Mouse (Mus musculus): ENCODE measurements around the gene Trp73. TPM values are rescaled to one million over a fixed set of nuclear protein-coding genes. Genes with fewer than 3 reads are reported as not detected.

Trp73 gene
- polyA plus RNA-seq, 2 experiments, result 2.2 to 2.6 TPM

- no peak overlapping the region for H3K4me3 ChIP-seq (replicated peaks; ENCODE audit: low read length)
- peaks cover 10% of the 10 kb centered on the region; the same call in 1 of the 2 replicates for H3K4me1 ChIP-seq (ENCODE audit: control insufficient read depth, insufficient read depth, low read length)
- ATAC-seq (ENCODE audit: low FRiP score, low read depth) (no peak), DNase-seq (ENCODE audit: low spot score) (no peak)
- H3K9ac ChIP-seq (ENCODE audit: low read depth, low read length, severe bottlenecking), result no peak overlapping the region
- 68% methylated on average over 5 of the region's 5 CpGs for WGBS
- no peak for TF ChIP-seq POLR2A (IDR thresholded peaks at IDR 0.05; ENCODE audit: borderline replicate concordance, extremely low read depth, insufficient read depth, insufficient read length)
- no peak overlapping the region for H3K4me2 ChIP-seq (replicated peaks; ENCODE audit: low read depth, low read length, severe bottlenecking)
- no peaks in the 10 kb centered on the region for H3K36me3 ChIP-seq (ENCODE audit: control insufficient read depth, insufficient read depth, low read length)
- no peak overlapping the region for H3K27ac ChIP-seq (replicated peaks; ENCODE audit: low read depth, low read length)
- peaks cover 52% of the 10 kb centered on the region for H3K27me3 ChIP-seq (ENCODE audit: control insufficient read depth, insufficient read depth, low read length)
- no peaks in the 10 kb centered on the region for H3K9me3 ChIP-seq (ENCODE audit: control insufficient read depth, low read length)
These were observed 2.9 kb downstream of the Trp73 start for GRCm38 (mm10) chr4:154137139-154137538.

- no peak for ATAC-seq (ENCODE audit: low FRiP score, low read depth)
These were observed 5.2 kb downstream of the Trp73 start for GRCm38 (mm10) chr4:154134803-154135202.

GRCm38 (mm10) chr4:154131894-154132293 lies 8.1 kb downstream of the Trp73 start:
- DNase-seq (ENCODE audit: low spot score) (no peak), ATAC-seq (ENCODE audit: low FRiP score, low read depth) (no peak)
- H3K9ac ChIP-seq (ENCODE audit: low read depth, low read length, severe bottlenecking), result no peak overlapping the region
- H3K4me3 ChIP-seq (replicated peaks; ENCODE audit: low read length), result no peak overlapping the region
- TF ChIP-seq POLR2A (IDR thresholded peaks at IDR 0.05; ENCODE audit: borderline replicate concordance, extremely low read depth, insufficient read depth, insufficient read length), result no peak
- H3K4me1 ChIP-seq (ENCODE audit: control insufficient read depth, insufficient read depth, low read length), result no peaks in the 10 kb centered on the region
- 77% methylated on average over 4 of the region's 4 CpGs for WGBS
- H3K27ac ChIP-seq (replicated peaks; ENCODE audit: low read depth, low read length), result no peak overlapping the region
- H3K27me3 ChIP-seq (ENCODE audit: control insufficient read depth, insufficient read depth, low read length), result peaks cover 9% of the 10 kb centered on the region; the same call in 1 of the 2 replicates
- H3K9me3 ChIP-seq (ENCODE audit: control insufficient read depth, low read length), result no peaks in the 10 kb centered on the region
- no peak overlapping the region for H3K4me2 ChIP-seq (replicated peaks; ENCODE audit: low read depth, low read length, severe bottlenecking)
- no peaks in the 10 kb centered on the region for H3K36me3 ChIP-seq (ENCODE audit: control insufficient read depth, insufficient read depth, low read length)

More at GRCm38 (mm10) chr4:154134803-154135202, 5.2 kb downstream of the Trp73 start:
- no peak for DNase-seq (ENCODE audit: low spot score)
- H3K9me3 ChIP-seq (ENCODE audit: control insufficient read depth, low read length), result no peaks in the 10 kb centered on the region
- no peaks in the 10 kb centered on the region for H3K36me3 ChIP-seq (ENCODE audit: control insufficient read depth, insufficient read depth, low read length)
- H3K27me3 ChIP-seq (ENCODE audit: control insufficient read depth, insufficient read depth, low read length), result peaks cover 32% of the 10 kb centered on the region
- H3K4me1 ChIP-seq (ENCODE audit: control insufficient read depth, insufficient read depth, low read length), result no peaks in the 10 kb centered on the region
- no peak overlapping the region for H3K9ac ChIP-seq (ENCODE audit: low read depth, low read length, severe bottlenecking)
- 61% methylated on average over 4 of the region's 4 CpGs for WGBS
- no peak overlapping the region for H3K4me2 ChIP-seq (replicated peaks; ENCODE audit: low read depth, low read length, severe bottlenecking)
- no peak for TF ChIP-seq POLR2A (IDR thresholded peaks at IDR 0.05; ENCODE audit: borderline replicate concordance, extremely low read depth, insufficient read depth, insufficient read length)
- H3K27ac ChIP-seq (replicated peaks; ENCODE audit: low read depth, low read length), result no peak overlapping the region
- H3K4me3 ChIP-seq (replicated peaks; ENCODE audit: low read length), result no peak overlapping the region

GRCm38 (mm10) chr4:154129950-154130349 lies 10.1 kb downstream of the Trp73 start:
- H3K27ac ChIP-seq (replicated peaks; ENCODE audit: low read depth, low read length), result no peak overlapping the region
- H3K36me3 ChIP-seq (ENCODE audit: control insufficient read depth, insufficient read depth, low read length), result no peaks in the 10 kb centered on the region
- no peaks in the 10 kb centered on the region for H3K9me3 ChIP-seq (ENCODE audit: control insufficient read depth, low read length)
- ATAC-seq (ENCODE audit: low FRiP score, low read depth), result no peak
- H3K27me3 ChIP-seq (ENCODE audit: control insufficient read depth, insufficient read depth, low read length), result peaks cover 9% of the 10 kb centered on the region; the same call in 1 of the 2 replicates
- H3K4me1 ChIP-seq (ENCODE audit: control insufficient read depth, insufficient read depth, low read length), result no peaks in the 10 kb centered on the region
- no peak for TF ChIP-seq POLR2A (IDR thresholded peaks at IDR 0.05; ENCODE audit: borderline replicate concordance, extremely low read depth, insufficient read depth, insufficient read length)
- no peak overlapping the region for H3K4me2 ChIP-seq (replicated peaks; ENCODE audit: low read depth, low read length, severe bottlenecking)
- no peak overlapping the region for H3K9ac ChIP-seq (ENCODE audit: low read depth, low read length, severe bottlenecking)
- no peak overlapping the region for H3K4me3 ChIP-seq (replicated peaks; ENCODE audit: low read length)
- DNase-seq (ENCODE audit: low spot score), result no peak

- no peaks in the 10 kb centered on the region for H3K9me3 ChIP-seq (ENCODE audit: control insufficient read depth, low read length)
These were observed 12.7 kb downstream of the Trp73 start for GRCm38 (mm10) chr4:154127273-154127672.

GRCm38 (mm10) chr4:154125202-154125601 lies 14.8 kb downstream of the Trp73 start:
- no peak for DNase-seq (ENCODE audit: low spot score)
- Histone ChIP-seq H3K4me1 (ENCODE audit: control insufficient read depth, insufficient read depth, low read length) (no peaks in the 10 kb centered on the region), H3K9me3 (ENCODE audit: control insufficient read depth, low read length) (no peaks in the 10 kb centered on the region), H3K27ac (replicated peaks; ENCODE audit: low read depth, low read length) (no peak overlapping the region), H3K4me2 (replicated peaks; ENCODE audit: low read depth, low read length, severe bottlenecking) (no peak overlapping the region), H3K4me3 (replicated peaks; ENCODE audit: low read length) (no peak overlapping the region), H3K36me3 (ENCODE audit: control insufficient read depth, insufficient read depth, low read length) (no peaks in the 10 kb centered on the region), H3K9ac (ENCODE audit: low read depth, low read length, severe bottlenecking) (no peak overlapping the region), H3K27me3 (ENCODE audit: control insufficient read depth, insufficient read depth, low read length) (peaks cover 5% of the 10 kb centered on the region; the same call in 1 of the 2 replicates)
- whole genome bisulfite sequencing, result 66% methylated on average over 5 of the region's 5 CpGs
- TF ChIP-seq POLR2A (IDR thresholded peaks at IDR 0.05; ENCODE audit: borderline replicate concordance, extremely low read depth, insufficient read depth, insufficient read length), result no peak
- ATAC-seq (ENCODE audit: low FRiP score, low read depth), result no peak

More at GRCm38 (mm10) chr4:154127273-154127672, 12.7 kb downstream of the Trp73 start:
- DNase-seq (ENCODE audit: low spot score) (no peak), ATAC-seq (ENCODE audit: low FRiP score, low read depth) (no peak)
- WGBS, result 68% methylated on average over 3 of the region's 3 CpGs
- H3K4me1 ChIP-seq (ENCODE audit: control insufficient read depth, insufficient read depth, low read length), result no peaks in the 10 kb centered on the region
- peaks cover 5% of the 10 kb centered on the region; the same call in 1 of the 2 replicates for H3K27me3 ChIP-seq (ENCODE audit: control insufficient read depth, insufficient read depth, low read length)
- H3K4me3 ChIP-seq (replicated peaks; ENCODE audit: low read length), result no peak overlapping the region
- no peak for TF ChIP-seq POLR2A (IDR thresholded peaks at IDR 0.05; ENCODE audit: borderline replicate concordance, extremely low read depth, insufficient read depth, insufficient read length)
- H3K4me2 ChIP-seq (replicated peaks; ENCODE audit: low read depth, low read length, severe bottlenecking), result no peak overlapping the region
- no peak overlapping the region for H3K27ac ChIP-seq (replicated peaks; ENCODE audit: low read depth, low read length)
- H3K9ac ChIP-seq (ENCODE audit: low read depth, low read length, severe bottlenecking), result no peak overlapping the region
- H3K36me3 ChIP-seq (ENCODE audit: control insufficient read depth, insufficient read depth, low read length), result no peaks in the 10 kb centered on the region
